Mouse (Mus musculus) lung, embryonic 15.5 days (tissue): Measurements from ENCODE around the gene Tiam1. TPM values are rescaled to one million over a fixed set of nuclear protein-coding genes. Genes with fewer than 3 reads are reported as not detected.

Experiments used
- ATAC-seq: fragments of 200-750 bp; cut with Nextera tagmentation; 2 replicates; pipeline ENCODE4 v1.8.0; 2017; ENCODE audit warnings: moderate number of reproducible peaks, borderline replicate concordance; ENCODE audit not compliant: low FRiP score, low TSS enrichment; ENCODE audit errors: extremely low read depth
- H3K27ac ChIP-seq: fragments of 300-500 bp; sonication (generic); 2 replicates; pipeline ENCODE4 v1.5.1; 2015; ENCODE audit warnings: moderate library complexity, mild to moderate bottlenecking, inconsistent platforms
- H3K27me3 ChIP-seq: fragments of 300-500 bp; sonication (generic); 2 replicates; pipeline ENCODE4 v1.6.1; 2015; ENCODE audit warnings: inconsistent platforms
- H3K36me3 ChIP-seq: fragments of 300-500 bp; sonication (generic); 2 replicates; pipeline ENCODE4 v1.6.1; 2015; ENCODE audit warnings: inconsistent platforms
- H3K4me1 ChIP-seq: fragments of 300-500 bp; sonication (generic); 2 replicates; pipeline ENCODE4 v1.6.1; 2015; ENCODE audit warnings: inconsistent platforms
- H3K4me2 ChIP-seq: fragments of 300-500 bp; sonication (generic); 2 replicates; pipeline ENCODE4 v1.6.1; 2015; ENCODE audit warnings: inconsistent platforms, mild to moderate bottlenecking, moderate library complexity
- H3K4me3 ChIP-seq: fragments of 300-500 bp; sonication (generic); 2 replicates; pipeline ENCODE4 v1.5.1; 2015; ENCODE audit warnings: mild to moderate bottlenecking, inconsistent platforms
- H3K9ac ChIP-seq: fragments of 300-500 bp; sonication (generic); 2 replicates; pipeline ENCODE4 v1.6.1; 2015; ENCODE audit warnings: inconsistent platforms
- H3K9me3 ChIP-seq: fragments of 300-500 bp; sonication (generic); 2 replicates; pipeline ENCODE4 v1.6.1; 2016; ENCODE audit warnings: inconsistent platforms
- WGBS: fragments of 180-500 bp; shearing (Covaris S2); methylation state at CpG from one replicate; pipeline ENCODE4 v1.1.7; 2015; 5-methylcytosine and 5-hydroxymethylcytosine counted together
- polyA plus RNA-seq: library from polyadenylated mRNA; unstranded; fragments of >200 nt; fragmentation: Nextera tagmentation; extraction: Ambion mirVana; gene quantifications from 2 replicates; pipeline ENCODE4 v1.2.1, GENCODE M21; 2015

Tiam1 gene
- polyA plus RNA-seq, 1 experiment from 2014 or later = 10.8 TPM

- Histone ChIP-seq H3K4me3 (peak overlapping the region; percentile 48), H3K36me3 (no peaks in the 10 kb centered on the region), H3K9ac (peak overlapping the region; percentile 50), H3K4me2 (peak overlapping the region; percentile 91), H3K9me3 (no peaks in the 10 kb centered on the region), H3K4me1 (peaks cover 20% of the 10 kb centered on the region), H3K27me3 (peaks cover 13% of the 10 kb centered on the region; the same call in 1 of the 2 replicates), H3K27ac (peak overlapping the region; percentile 23; the same call in 1 of the 2 replicates)
- ATAC-seq = peak; percentile 56
- WGBS = under 1% methylated on average over 33 of the region's 33 CpGs
These were observed 183.2 kb downstream of the Tiam1 start for GRCm38 (mm10) chr16:89960186-89960878.

GRCm38 (mm10) chr16:89958982-89959381 lies 184.6 kb downstream of the Tiam1 start:
- ATAC-seq = no peak
- no peak overlapping the region for H3K4me3 ChIP-seq
- 11% methylated on average over 12 of the region's 12 CpGs for WGBS
- peak overlapping the region; percentile 91 for H3K4me2 ChIP-seq
- H3K9me3 ChIP-seq = no peaks in the 10 kb centered on the region
- no peak overlapping the region for H3K9ac ChIP-seq
- peaks cover 13% of the 10 kb centered on the region; the same call in 1 of the 2 replicates for H3K27me3 ChIP-seq
- H3K4me1 ChIP-seq = peaks cover 24% of the 10 kb centered on the region
- no peaks in the 10 kb centered on the region for H3K36me3 ChIP-seq
- H3K27ac ChIP-seq = no peak overlapping the region

- no peak for ATAC-seq
- H3K4me1 ChIP-seq = peaks cover 28% of the 10 kb centered on the region
- 60% methylated on average over 10 of the region's 10 CpGs for WGBS
- peaks cover 13% of the 10 kb centered on the region; the same call in 1 of the 2 replicates for H3K27me3 ChIP-seq
- H3K27ac ChIP-seq = no peak overlapping the region
- H3K9ac ChIP-seq = no peak overlapping the region
- H3K4me3 ChIP-seq = no peak overlapping the region
- H3K4me2 ChIP-seq = no peak overlapping the region
- no peaks in the 10 kb centered on the region for H3K9me3 ChIP-seq
- H3K36me3 ChIP-seq = no peaks in the 10 kb centered on the region
These were observed 185.5 kb downstream of the Tiam1 start for GRCm38 (mm10) chr16:89958030-89958429.

GRCm38 (mm10) chr16:89954525-89954924 lies 189.0 kb downstream of the Tiam1 start:
- ATAC-seq = peak; percentile 58; the same call in 1 of the 2 replicates
- H3K36me3 ChIP-seq = no peaks in the 10 kb centered on the region
- no peaks in the 10 kb centered on the region for H3K9me3 ChIP-seq
- H3K9ac ChIP-seq = no peak overlapping the region
- peaks cover 28% of the 10 kb centered on the region for H3K4me1 ChIP-seq
- no peak overlapping the region for H3K4me3 ChIP-seq
- peaks cover 4% of the 10 kb centered on the region; the same call in 1 of the 2 replicates for H3K27me3 ChIP-seq
- no peak overlapping the region for H3K4me2 ChIP-seq
- WGBS = 57% methylated on average over 8 of the region's 8 CpGs
- peak overlapping the region; percentile 26 for H3K27ac ChIP-seq

GRCm38 (mm10) chr16:89954114-89954513 lies 189.5 kb downstream of the Tiam1 start:
- 93% methylated on average over 1 of the region's 1 CpGs for WGBS
- H3K36me3 ChIP-seq = no peaks in the 10 kb centered on the region
- ATAC-seq = no peak
- H3K27me3 ChIP-seq = peaks cover 4% of the 10 kb centered on the region; the same call in 1 of the 2 replicates
- H3K27ac ChIP-seq = peak overlapping the region; percentile 26
- no peak overlapping the region for H3K4me2 ChIP-seq
- no peaks in the 10 kb centered on the region for H3K9me3 ChIP-seq
- H3K4me1 ChIP-seq = peaks cover 25% of the 10 kb centered on the region
- no peak overlapping the region for H3K9ac ChIP-seq
- no peak overlapping the region for H3K4me3 ChIP-seq

- 73% methylated on average over 5 of the region's 5 CpGs for WGBS
- Histone ChIP-seq H3K4me1 (peaks cover 21% of the 10 kb centered on the region), H3K27me3 (no peaks in the 10 kb centered on the region), H3K4me2 (no peak overlapping the region), H3K9ac (no peak overlapping the region), H3K36me3 (no peaks in the 10 kb centered on the region), H3K4me3 (no peak overlapping the region), H3K9me3 (no peaks in the 10 kb centered on the region), H3K27ac (no peak overlapping the region)
- no peak for ATAC-seq
These were observed 190.7 kb downstream of the Tiam1 start for GRCm38 (mm10) chr16:89952821-89953220.

- H3K4me1 ChIP-seq = peaks cover 21% of the 10 kb centered on the region
- whole genome bisulfite sequencing = 44% methylated on average over 8 of the region's 8 CpGs
These were observed 192.8 kb downstream of the Tiam1 start for GRCm38 (mm10) chr16:89950754-89951153.

GRCm38 (mm10) chr16:89950251-89950650 lies 193.3 kb downstream of the Tiam1 start:
- no peaks in the 10 kb centered on the region for H3K36me3 ChIP-seq
- H3K27me3 ChIP-seq = 0 out of 2 replicates have a peak, but pooled peaks cover 1% of the 10 kb centered on the region
- no peak overlapping the region for H3K9ac ChIP-seq
- H3K27ac ChIP-seq = peak overlapping the region; percentile 25
- ATAC-seq = no peak
- H3K9me3 ChIP-seq = no peaks in the 10 kb centered on the region
- H3K4me3 ChIP-seq = no peak overlapping the region
- no peak overlapping the region for H3K4me2 ChIP-seq
- 58% methylated on average over 6 of the region's 6 CpGs for WGBS
- H3K4me1 ChIP-seq = peaks cover 21% of the 10 kb centered on the region

More at GRCm38 (mm10) chr16:89950754-89951153, 192.8 kb downstream of the Tiam1 start:
- no peak overlapping the region for H3K4me2 ChIP-seq
- H3K27me3 ChIP-seq = no peaks in the 10 kb centered on the region
- H3K27ac ChIP-seq = peak overlapping the region; percentile 25
- H3K9ac ChIP-seq = no peak overlapping the region
- no peaks in the 10 kb centered on the region for H3K36me3 ChIP-seq
- ATAC-seq = 0 out of 2 replicates have a peak, but pooled peaks have one; percentile 53
- H3K4me3 ChIP-seq = no peak overlapping the region
- H3K9me3 ChIP-seq = no peaks in the 10 kb centered on the region

- Histone ChIP-seq H3K9me3 (no peaks in the 10 kb centered on the region), H3K9ac (no peak overlapping the region), H3K4me3 (no peak overlapping the region), H3K27ac (no peak overlapping the region), H3K4me2 (no peak overlapping the region), H3K36me3 (no peaks in the 10 kb centered on the region), H3K4me1 (peaks cover 22% of the 10 kb centered on the region), H3K27me3 (peaks cover 10% of the 10 kb centered on the region; the same call in 1 of the 2 replicates)
- no peak for ATAC-seq
- WGBS = 96% methylated on average over 1 of the region's 1 CpGs
These were observed 195.5 kb downstream of the Tiam1 start for GRCm38 (mm10) chr16:89948040-89948439.

GRCm38 (mm10) chr16:89946816-89947215 lies 196.8 kb downstream of the Tiam1 start:
- ATAC-seq = no peak
- Histone ChIP-seq H3K9ac (no peak overlapping the region), H3K4me1 (peaks cover 22% of the 10 kb centered on the region), H3K27ac (no peak overlapping the region), H3K27me3 (peaks cover 10% of the 10 kb centered on the region; the same call in 1 of the 2 replicates), H3K4me3 (no peak overlapping the region), H3K36me3 (no peaks in the 10 kb centered on the region), H3K4me2 (no peak overlapping the region), H3K9me3 (no peaks in the 10 kb centered on the region)
- 87% methylated on average over 11 of the region's 11 CpGs for WGBS

GRCm38 (mm10) chr16:89944604-89945283 lies 198.8 kb downstream of the Tiam1 start:
- H3K4me3 ChIP-seq = no peak overlapping the region
- H3K4me2 ChIP-seq = no peak overlapping the region
- WGBS = 55% methylated on average over 19 of the region's 19 CpGs
- peaks cover 10% of the 10 kb centered on the region; the same call in 1 of the 2 replicates for H3K27me3 ChIP-seq
- H3K9ac ChIP-seq = no peak overlapping the region
- 0 out of 2 replicates have a peak, but pooled peaks cover 9% of the 10 kb centered on the region for H3K4me1 ChIP-seq
- H3K27ac ChIP-seq = no peak overlapping the region
- no peak for ATAC-seq
- no peaks in the 10 kb centered on the region for H3K36me3 ChIP-seq
- H3K9me3 ChIP-seq = no peaks in the 10 kb centered on the region; the same call in 1 of the 2 replicates

- WGBS = 40% methylated on average over 6 of the region's 6 CpGs
- Histone ChIP-seq H3K27me3 (peaks cover 10% of the 10 kb centered on the region; the same call in 1 of the 2 replicates), H3K27ac (no peak overlapping the region), H3K9ac (no peak overlapping the region), H3K4me3 (no peak overlapping the region), H3K36me3 (no peaks in the 10 kb centered on the region), H3K9me3 (no peaks in the 10 kb centered on the region; the same call in 1 of the 2 replicates), H3K4me2 (no peak overlapping the region), H3K4me1 (0 out of 2 replicates have a peak, but pooled peaks cover 9% of the 10 kb centered on the region)
- ATAC-seq = peak; percentile 46; the same call in 1 of the 2 replicates
These were observed 199.5 kb downstream of the Tiam1 start for GRCm38 (mm10) chr16:89944050-89944449.
